Mouse (Mus musculus) hindbrain, embryonic 14.5 days (tissue): ENCODE measurements around the gene Selenok. TPM values are rescaled to one million over a fixed set of nuclear protein-coding genes. Genes with fewer than 3 reads are reported as not detected.

Source experiments
- ATAC-seq: fragments of 200-750 bp; cut with Nextera tagmentation; 2 replicates; pipeline ENCODE4 v1.8.0; 2017; ENCODE audit warnings: moderate number of reproducible peaks, mild to moderate bottlenecking, moderate TSS enrichment, moderate library complexity; ENCODE audit not compliant: low FRiP score
- DNase-seq: peaks from one replicate; pipeline ENCODE4 v3.0.0-alpha.2; 2015; ENCODE audit warnings: low spot score
- H3K27ac ChIP-seq: fragments of 300-500 bp; sonication (generic); 2 replicates; pipeline ENCODE4 v1.5.1; 2014; ENCODE audit warnings: mild to moderate bottlenecking, moderate library complexity
- H3K27me3 ChIP-seq: fragments of 300-500 bp; sonication (generic); 2 replicates; pipeline ENCODE4 v1.6.1; 2014; ENCODE audit warnings: mild to moderate bottlenecking, low read length, mixed read lengths; ENCODE audit not compliant: control insufficient read depth, insufficient read depth
- H3K36me3 ChIP-seq: fragments of 300-500 bp; sonication (generic); replicated peaks from 2 replicates; pipeline ENCODE4 v1.6.1; 2014; ENCODE audit not compliant: control insufficient read depth, insufficient read depth
- H3K4me1 ChIP-seq: fragments of 300-500 bp; sonication (generic); replicated peaks from 2 replicates; pipeline ENCODE4 v1.6.1; 2014; ENCODE audit warnings: antibody characterized with exemption, low read length, mixed read lengths; ENCODE audit not compliant: control insufficient read depth, insufficient read depth
- H3K4me2 ChIP-seq: fragments of 300-500 bp; sonication (generic); replicated peaks from 2 replicates; pipeline ENCODE4 v1.6.1; 2014; ENCODE audit warnings: mild to moderate bottlenecking, moderate library complexity
- H3K4me3 ChIP-seq: fragments of 300-500 bp; sonication (generic); replicated peaks from 2 replicates; pipeline ENCODE4 v1.5.1; 2014; ENCODE audit warnings: mild to moderate bottlenecking, low read length
- H3K9ac ChIP-seq: fragments of 300-500 bp; sonication (generic); 2 replicates; pipeline ENCODE4 v1.6.1; 2014
- H3K9me3 ChIP-seq: fragments of 300-500 bp; sonication (generic); 2 replicates; pipeline ENCODE4 v1.6.1; 2016; ENCODE audit warnings: low read length; ENCODE audit not compliant: control insufficient read depth
- WGBS: fragments of 180-500 bp; shearing (Covaris S2); extraction: QIAGEN DNeasy Blood & Tissue Kit; methylation state at CpG from one replicate; pipeline ENCODE4 v1.1.7; 2014; 5-methylcytosine and 5-hydroxymethylcytosine counted together
- microRNA-seq: library from miRNA; unstranded; fragments of <30 nt; microRNA quantifications from one replicate; pipeline ENCODE4, GENCODE M21; 2016
- polyA plus RNA-seq: library from polyadenylated mRNA; unstranded; fragments of >200 nt; fragmentation: Nextera tagmentation; extraction: Ambion mirVana; gene quantifications from 2 replicates; pipeline ENCODE4 v1.2.1, GENCODE M21; 2014

The Selenok gene
- polyA plus RNA-seq, 1 experiment from 2014 or later, result 331 TPM

- no peak overlapping the region for H3K4me3 ChIP-seq
- H3K4me2 ChIP-seq, result no peak overlapping the region
- no peaks in the 10 kb centered on the region for H3K36me3 ChIP-seq
- H3K27ac ChIP-seq, result no peak overlapping the region
- no peaks in the 10 kb centered on the region for H3K9me3 ChIP-seq
- no peak overlapping the region for H3K9ac ChIP-seq
- DNase-seq, result no peak
- no peak for ATAC-seq
- H3K4me1 ChIP-seq, result no peaks in the 10 kb centered on the region
- no peaks in the 10 kb centered on the region for H3K27me3 ChIP-seq
- 49% methylated on average over 9 of the region's 9 CpGs for WGBS
Observed at GRCm38 (mm10) chr14:30019792-30020575, 51.9 kb downstream of the Selenok start.

- Histone ChIP-seq H3K27ac (no peak overlapping the region), H3K27me3 (no peaks in the 10 kb centered on the region), H3K36me3 (no peaks in the 10 kb centered on the region), H3K9me3 (no peaks in the 10 kb centered on the region), H3K4me2 (no peak overlapping the region), H3K4me3 (no peak overlapping the region), H3K4me1 (no peaks in the 10 kb centered on the region), H3K9ac (no peak overlapping the region)
- no peak for DNase-seq
- WGBS, result 95% methylated on average over 6 of the region's 6 CpGs
- ATAC-seq, result no peak
Observed at GRCm38 (mm10) chr14:30022471-30022870, 54.4 kb downstream of the Selenok start.

- Histone ChIP-seq H3K36me3 (no peaks in the 10 kb centered on the region), H3K4me2 (no peak overlapping the region), H3K9me3 (no peaks in the 10 kb centered on the region), H3K27me3 (no peaks in the 10 kb centered on the region), H3K4me3 (no peak overlapping the region), H3K4me1 (no peaks in the 10 kb centered on the region), H3K27ac (no peak overlapping the region), H3K9ac (no peak overlapping the region)
- ATAC-seq (no peak), DNase-seq (no peak)
- 69% methylated on average over 7 of the region's 7 CpGs for WGBS
Observed at GRCm38 (mm10) chr14:30024387-30024786, 56.3 kb downstream of the Selenok start.

Small RNAs within 50 kb of the gene (microRNA-seq; reads per million reads assigned to microRNA genes)
- not detected for gene Mir6947

Other genes with a start within 250 kb of the Selenok start
- gene Cacna2d3, start 246.4 kb upstream of the Selenok start, polyA plus RNA-seq, result 61.5 and 61.6 TPM in 2 replicates
- 60.0 and 61.6 TPM in 2 replicates for gene Actr8, start 10.0 kb downstream of the Selenok start, polyA plus RNA-seq
- gene Il17rb, start 40.6 kb downstream of the Selenok start, polyA plus RNA-seq, result 1.7 and 2.7 TPM in 2 replicates
- gene Chdh, start 40.7 kb downstream of the Selenok start, polyA plus RNA-seq, result 0.60 and 0.64 TPM in 2 replicates